Mouse (Mus musculus): ENCODE measurements around the gene Iars2.

DNA sequence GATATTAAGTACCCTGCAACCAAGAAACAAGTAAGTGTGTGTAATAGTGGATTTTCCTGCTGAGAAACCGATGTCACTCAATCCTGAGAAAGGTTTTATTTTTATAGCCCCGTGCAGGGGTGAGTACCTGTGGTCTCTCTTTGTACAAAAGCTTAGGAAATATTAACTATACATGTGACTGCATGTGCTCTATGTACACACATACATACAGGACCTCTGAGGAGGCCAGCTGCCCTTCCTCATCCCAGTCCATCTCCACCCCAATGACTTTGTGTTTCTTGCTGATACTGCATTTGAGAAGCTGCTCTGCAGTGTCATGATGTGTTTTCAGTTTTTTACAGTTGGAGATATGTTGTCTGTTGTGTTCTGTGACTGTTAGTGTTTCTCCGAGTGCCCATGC, 76.8 kb downstream of the Iars2 start:
- TF ChIP-seq GATA1 (IDR thresholded peaks at IDR 0.05; ENCODE audit: low read length) (no peak), TAL1 (IDR thresholded peaks at IDR 0.05; ENCODE audit: low read length) (no peak)
